Mouse (Mus musculus) limb, embryonic 13.5 days (tissue): ENCODE results near the gene Tgfb2. TPM values are rescaled to one million over a fixed set of nuclear protein-coding genes. Genes with fewer than 3 reads are reported as not detected.

Experiments used
- ATAC-seq: fragments of 200-750 bp; cut with Nextera tagmentation; 2 replicates; pipeline ENCODE4 v1.8.0; 2017; ENCODE audit warnings: low read depth, moderate number of reproducible peaks, moderate TSS enrichment; ENCODE audit not compliant: low FRiP score
- H3K27ac ChIP-seq: fragments of 300-500 bp; sonication (generic); 2 replicates; pipeline ENCODE4 v1.5.1; 2015; ENCODE audit warnings: inconsistent platforms, mild to moderate bottlenecking, moderate library complexity
- H3K27me3 ChIP-seq: fragments of 300-500 bp; sonication (generic); 2 replicates; pipeline ENCODE4 v1.6.1; 2015; ENCODE audit warnings: mild to moderate bottlenecking, inconsistent platforms
- H3K36me3 ChIP-seq: fragments of 300-500 bp; sonication (generic); 2 replicates; pipeline ENCODE4 v1.6.1; 2015; ENCODE audit warnings: inconsistent platforms, mild to moderate bottlenecking, moderate library complexity
- H3K4me1 ChIP-seq: fragments of 300-500 bp; sonication (generic); 2 replicates; pipeline ENCODE4 v1.6.1; 2015; ENCODE audit warnings: inconsistent platforms
- H3K4me2 ChIP-seq: fragments of 300-500 bp; sonication (generic); replicated peaks from 2 replicates; pipeline ENCODE4 v1.6.1; 2015; ENCODE audit warnings: inconsistent platforms, mild to moderate bottlenecking, moderate library complexity
- H3K4me3 ChIP-seq: fragments of 300-500 bp; sonication (generic); 2 replicates; pipeline ENCODE4 v1.5.1; 2015; ENCODE audit warnings: moderate library complexity, mild to moderate bottlenecking, inconsistent platforms
- H3K9ac ChIP-seq: fragments of 300-500 bp; sonication (generic); 2 replicates; pipeline ENCODE4 v1.6.1; 2015; ENCODE audit warnings: mild to moderate bottlenecking, inconsistent platforms
- H3K9me3 ChIP-seq: fragments of 300-500 bp; sonication (generic); 2 replicates; pipeline ENCODE4 v1.6.1; 2016; ENCODE audit warnings: inconsistent platforms
- WGBS: fragments of 180-500 bp; shearing (Covaris S2); methylation state at CpG from one replicate; pipeline ENCODE4 v1.1.7; 2015; 5-methylcytosine and 5-hydroxymethylcytosine counted together
- polyA plus RNA-seq: library from polyadenylated mRNA; unstranded; fragments of >200 nt; fragmentation: Nextera tagmentation; extraction: Ambion mirVana; gene quantifications from 2 replicates; pipeline ENCODE4 v1.2.1, GENCODE M21; 2015

The Tgfb2 gene
- 101 and 106 TPM in 2 replicates for polyA plus RNA-seq

DNA sequence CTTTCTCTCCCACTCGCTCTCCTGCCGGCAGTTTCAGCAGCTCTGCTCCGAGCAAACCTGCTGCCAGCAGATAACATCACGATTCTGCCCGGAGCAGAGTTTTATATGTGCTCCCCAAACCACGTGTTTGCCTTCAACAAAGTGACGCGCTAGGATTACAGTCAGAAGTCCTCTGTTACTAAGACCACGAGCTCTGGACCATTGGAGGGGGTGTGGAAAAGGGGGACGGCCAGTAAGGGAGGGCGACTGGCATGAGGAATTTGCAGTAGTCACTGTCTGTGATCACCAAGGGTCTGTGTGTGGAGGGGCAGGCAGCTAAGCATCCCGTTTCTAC is at the start of gene Tgfb2:
Gene Tgfb2, minus strand, starts transcription at position 75 of the 334 bp plus-strand sequence.
- WGBS: under 1% methylated on average over 12 of the region's 12 CpGs
- ATAC-seq: peak; percentile 17; the same call in 1 of the 2 replicates
- H3K4me1 ChIP-seq: peaks cover 31% of the 10 kb centered on the region
- H3K27me3 ChIP-seq: peaks cover under 1% of the 10 kb centered on the region; the same call in 1 of the 2 replicates
- H3K9ac ChIP-seq: peak within 1 kb of the TSS; percentile 94
- H3K4me2 ChIP-seq: peak within 1 kb of the TSS; percentile 80
- H3K27ac ChIP-seq: peak within 1 kb of the TSS; percentile 96
- peak within 1 kb of the TSS; percentile 75 for H3K4me3 ChIP-seq
- H3K9me3 ChIP-seq: no peaks in the 10 kb centered on the region
- H3K36me3 ChIP-seq: peaks cover 8% of the 10 kb centered on the region; the same call in 1 of the 2 replicates

DNA sequence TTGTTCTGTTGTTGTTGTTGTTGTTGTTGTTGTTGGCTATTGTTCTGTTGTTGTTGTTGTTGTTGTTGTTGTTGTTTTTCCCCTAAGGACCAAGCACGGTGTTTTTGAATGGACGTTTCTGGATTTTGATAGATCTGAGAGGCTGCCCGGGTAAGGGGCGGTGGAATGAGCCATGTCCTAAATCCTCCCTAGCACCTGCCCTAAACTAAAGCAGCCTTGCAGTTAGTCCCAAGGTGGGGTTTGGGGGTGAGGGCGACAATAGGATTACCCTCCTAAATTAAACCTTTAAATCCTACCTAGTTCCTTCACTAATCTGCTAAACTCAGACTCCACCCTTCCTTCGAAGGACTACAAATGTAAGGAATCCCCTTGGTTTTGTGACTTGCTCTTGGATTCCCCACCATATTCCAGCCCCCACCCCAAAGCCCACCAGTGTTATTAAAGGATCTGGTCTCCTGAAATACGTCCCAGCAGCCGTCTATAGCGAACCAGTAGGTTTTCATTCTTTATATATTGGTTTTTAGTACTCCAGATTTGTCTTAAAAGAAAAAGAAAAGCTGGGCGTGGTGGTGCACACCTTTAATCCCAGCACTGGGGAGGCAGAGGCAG is 44.0 kb upstream of the Tgfb2 start:
- WGBS: 35% methylated on average over 10 of the region's 10 CpGs
- peak overlapping the region; percentile 83 for H3K4me3 ChIP-seq
- peak overlapping the region; percentile 84 for H3K9ac ChIP-seq
- peaks cover 23% of the 10 kb centered on the region for H3K4me1 ChIP-seq
- no peaks in the 10 kb centered on the region for H3K9me3 ChIP-seq
- H3K27me3 ChIP-seq: no peaks in the 10 kb centered on the region
- ATAC-seq: peak; percentile 57; the same call in 1 of the 2 replicates
- peak overlapping the region; percentile 88 for H3K4me2 ChIP-seq
- peaks cover 4% of the 10 kb centered on the region; the same call in 1 of the 2 replicates for H3K36me3 ChIP-seq
- H3K27ac ChIP-seq: 0 out of 2 replicates have a peak overlapping the region, but pooled peaks have one; percentile 69

DNA sequence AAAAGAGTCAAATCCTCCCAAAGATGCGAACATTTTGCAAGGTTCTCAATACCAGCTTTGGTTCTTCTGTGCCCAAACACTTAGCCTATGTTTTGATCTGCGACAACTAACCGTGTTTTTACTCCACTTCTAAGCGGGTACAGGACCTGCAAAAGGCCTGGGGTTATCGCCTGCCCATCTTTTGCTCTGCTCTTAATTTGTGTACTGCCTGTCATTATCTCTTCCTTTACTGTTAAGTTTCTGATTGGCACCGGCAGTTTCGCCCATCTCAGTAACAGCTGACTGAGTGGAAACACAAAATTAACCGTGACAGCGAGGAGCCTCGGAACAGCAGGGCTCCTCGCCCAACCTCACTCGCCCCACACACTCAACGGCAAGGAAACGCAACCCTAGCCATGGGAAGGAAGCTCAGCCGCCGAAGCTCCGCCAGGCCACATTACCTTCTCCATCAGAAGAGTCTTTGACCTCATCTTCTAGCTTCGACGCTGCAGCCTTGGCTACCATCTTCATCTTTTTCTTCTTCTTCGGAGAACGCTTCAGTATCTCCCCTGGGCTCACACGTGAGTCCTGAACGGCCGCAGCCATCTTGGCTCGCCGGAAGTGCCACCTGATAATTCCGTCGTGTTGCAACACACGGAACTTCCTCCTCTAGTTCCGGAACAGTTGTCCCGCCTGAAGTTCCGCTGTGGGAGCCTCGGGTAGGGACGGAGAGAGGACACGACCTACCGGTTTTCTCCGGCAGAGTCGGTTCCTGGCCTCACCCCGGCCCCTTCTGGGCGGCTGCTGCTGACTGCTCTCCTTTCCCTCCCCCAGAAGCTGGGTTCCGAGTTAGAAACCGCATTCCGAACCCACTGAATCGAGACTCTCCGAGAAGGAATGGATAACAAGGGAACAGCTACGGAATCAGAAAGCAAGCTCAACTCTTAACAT is 43.2 kb upstream of the Tgfb2 start, which contains the start of gene Rrp15:
Gene Rrp15, minus strand, starts transcription at position 635 of the 930 bp plus-strand sequence.
- H3K27me3 ChIP-seq: no peaks in the 10 kb centered on the region
- peak; percentile 88 for ATAC-seq
- peak within 1 kb of the TSS; percentile 84 for H3K9ac ChIP-seq
- H3K27ac ChIP-seq: peak within 1 kb of the TSS; percentile 69
- no peaks in the 10 kb centered on the region for H3K9me3 ChIP-seq
- peak within 1 kb of the TSS; percentile 88 for H3K4me2 ChIP-seq
- WGBS: under 1% methylated on average over 46 of the region's 46 CpGs
- peaks cover 23% of the 10 kb centered on the region for H3K4me1 ChIP-seq
- peak within 1 kb of the TSS; percentile 83 for H3K4me3 ChIP-seq
- peaks cover 4% of the 10 kb centered on the region; the same call in 1 of the 2 replicates for H3K36me3 ChIP-seq

DNA sequence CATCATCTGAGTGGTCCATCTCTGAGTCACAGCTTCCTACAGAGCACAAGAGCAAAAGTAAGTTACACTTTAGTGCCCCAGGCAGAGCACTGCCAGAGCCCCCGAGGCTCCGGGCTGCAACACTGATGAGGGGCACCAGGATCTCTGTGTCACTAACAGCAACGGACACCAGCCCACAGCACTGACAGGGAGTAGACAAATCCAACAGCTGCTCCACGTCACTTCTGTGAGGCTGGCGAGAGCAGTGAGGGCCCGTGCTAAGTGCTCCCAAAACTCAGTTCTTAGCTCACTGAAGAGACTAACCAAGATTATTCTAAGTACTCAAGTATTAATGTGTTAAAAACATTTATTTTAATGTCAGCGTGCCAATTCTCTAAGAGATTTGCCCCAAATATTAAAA is 34.0 kb upstream of the Tgfb2 start:
- Histone ChIP-seq H3K4me3 (no peak overlapping the region), H3K27ac (no peak overlapping the region), H3K36me3 (peaks cover 42% of the 10 kb centered on the region), H3K4me2 (no peak overlapping the region), H3K4me1 (peaks cover 27% of the 10 kb centered on the region), H3K9me3 (no peaks in the 10 kb centered on the region), H3K27me3 (no peaks in the 10 kb centered on the region), H3K9ac (no peak overlapping the region)
- 71% methylated on average over 7 of the region's 7 CpGs for WGBS
- no peak for ATAC-seq

DNA sequence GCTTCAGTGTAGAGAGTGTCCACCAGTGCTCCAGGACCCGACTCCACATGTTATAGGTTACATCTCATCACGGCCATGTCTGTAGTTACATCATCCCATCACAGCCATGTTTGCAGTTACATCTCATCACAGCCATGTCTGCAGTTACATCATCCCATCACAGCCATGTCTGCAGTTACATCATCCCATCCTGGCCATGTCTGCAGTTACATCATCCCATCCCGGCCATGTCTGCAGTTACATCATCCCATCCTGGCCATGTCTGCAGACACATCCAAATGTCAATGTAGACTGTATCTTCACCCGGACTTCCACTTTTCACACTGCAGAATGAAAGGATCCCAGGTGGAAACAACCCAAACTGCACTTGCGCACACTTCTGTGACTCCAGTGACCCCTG is 29.7 kb upstream of the Tgfb2 start:
- no peak for ATAC-seq
- peaks cover 50% of the 10 kb centered on the region for H3K36me3 ChIP-seq
- H3K27me3 ChIP-seq: no peaks in the 10 kb centered on the region
- no peak overlapping the region for H3K4me3 ChIP-seq
- H3K9ac ChIP-seq: no peak overlapping the region
- H3K4me1 ChIP-seq: 0 out of 2 replicates have a peak, but pooled peaks cover 2% of the 10 kb centered on the region
- H3K4me2 ChIP-seq: no peak overlapping the region
- no peak overlapping the region for H3K27ac ChIP-seq
- 85% methylated on average over 5 of the region's 5 CpGs for WGBS
- no peaks in the 10 kb centered on the region for H3K9me3 ChIP-seq

DNA sequence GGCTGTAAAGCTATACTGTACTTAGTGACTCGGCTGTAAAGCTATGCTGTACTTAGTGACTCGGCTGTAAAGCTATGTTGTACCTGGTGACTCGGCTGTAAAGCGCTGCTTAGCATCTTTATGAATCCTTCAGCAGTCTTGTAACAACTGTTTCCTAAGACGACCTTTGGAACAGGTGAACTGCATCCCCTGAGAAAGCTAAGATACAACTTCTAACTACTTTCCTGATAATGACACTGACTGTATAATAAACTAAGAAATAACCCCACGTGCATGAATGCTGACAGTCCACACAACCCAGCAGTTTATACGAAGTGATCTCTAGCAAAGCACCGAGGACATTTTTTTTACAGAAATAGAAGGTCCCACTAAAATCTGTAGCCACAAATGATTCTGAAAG is 27.3 kb upstream of the Tgfb2 start:
- 92% methylated on average over 8 of the region's 8 CpGs for WGBS

DNA sequence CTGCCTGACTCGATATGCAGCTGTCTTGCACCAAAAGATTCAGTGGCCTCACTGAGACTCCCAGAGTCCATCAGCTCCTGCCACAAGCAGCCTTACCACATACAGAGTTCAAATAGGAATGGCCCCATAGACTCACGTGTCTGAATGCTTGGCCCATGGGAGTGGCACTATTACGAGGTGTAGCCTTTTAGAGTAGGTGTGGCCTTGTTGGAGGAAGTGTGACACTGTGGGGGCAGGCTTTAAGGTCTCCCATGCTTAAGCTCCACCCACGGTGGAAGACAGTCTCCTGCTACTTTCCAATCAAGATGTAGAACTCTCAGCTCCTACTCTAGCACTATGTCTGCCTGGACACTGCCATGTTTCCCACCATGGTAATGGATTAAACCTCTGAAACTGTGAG is 23.0 kb upstream of the Tgfb2 start:
- no peak for ATAC-seq
- peaks cover 13% of the 10 kb centered on the region for H3K4me1 ChIP-seq
- 56% methylated on average over 4 of the region's 4 CpGs for WGBS

More for the DNA sequence above, 27.3 kb upstream of the Tgfb2 start:
- Histone ChIP-seq H3K9ac (no peak overlapping the region), H3K27me3 (no peaks in the 10 kb centered on the region), H3K4me3 (no peak overlapping the region), H3K4me1 (no peaks in the 10 kb centered on the region), H3K9me3 (no peaks in the 10 kb centered on the region), H3K27ac (no peak overlapping the region), H3K4me2 (no peak overlapping the region), H3K36me3 (peaks cover 39% of the 10 kb centered on the region)
- no peak for ATAC-seq

DNA sequence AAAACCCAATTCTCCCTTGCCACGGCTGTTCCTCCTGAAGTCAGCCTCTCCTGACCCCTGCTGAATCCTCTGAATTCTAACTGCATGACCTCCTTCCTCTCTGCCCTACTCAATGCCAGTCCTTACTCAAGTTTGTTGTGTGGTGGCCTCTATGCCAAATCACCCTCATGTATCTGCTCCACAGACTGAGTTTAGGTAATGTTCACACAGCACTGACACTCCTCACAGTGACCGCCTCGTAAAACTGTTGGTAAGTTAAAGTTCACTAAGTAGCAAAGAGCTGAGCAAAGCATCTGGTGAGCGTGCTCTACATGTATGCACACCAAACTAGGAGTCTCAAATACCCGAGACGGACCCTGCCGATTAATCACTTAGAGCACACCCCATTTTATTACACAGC is 20.3 kb upstream of the Tgfb2 start:
- 0 out of 2 replicates have a peak, but pooled peaks cover 9% of the 10 kb centered on the region for H3K36me3 ChIP-seq
- WGBS: 38% methylated on average over 7 of the region's 7 CpGs
- peaks cover 16% of the 10 kb centered on the region for H3K4me1 ChIP-seq
- no peaks in the 10 kb centered on the region for H3K27me3 ChIP-seq
- no peak overlapping the region for H3K9ac ChIP-seq
- no peak overlapping the region for H3K4me2 ChIP-seq
- H3K27ac ChIP-seq: no peak overlapping the region
- H3K4me3 ChIP-seq: no peak overlapping the region
- H3K9me3 ChIP-seq: no peaks in the 10 kb centered on the region
- ATAC-seq: no peak

More for the DNA sequence above, 23.0 kb upstream of the Tgfb2 start:
- Histone ChIP-seq H3K36me3 (peaks cover 5% of the 10 kb centered on the region; the same call in 1 of the 2 replicates), H3K27ac (no peak overlapping the region), H3K27me3 (no peaks in the 10 kb centered on the region), H3K4me3 (no peak overlapping the region), H3K9me3 (no peaks in the 10 kb centered on the region), H3K4me2 (no peak overlapping the region), H3K9ac (no peak overlapping the region)

DNA sequence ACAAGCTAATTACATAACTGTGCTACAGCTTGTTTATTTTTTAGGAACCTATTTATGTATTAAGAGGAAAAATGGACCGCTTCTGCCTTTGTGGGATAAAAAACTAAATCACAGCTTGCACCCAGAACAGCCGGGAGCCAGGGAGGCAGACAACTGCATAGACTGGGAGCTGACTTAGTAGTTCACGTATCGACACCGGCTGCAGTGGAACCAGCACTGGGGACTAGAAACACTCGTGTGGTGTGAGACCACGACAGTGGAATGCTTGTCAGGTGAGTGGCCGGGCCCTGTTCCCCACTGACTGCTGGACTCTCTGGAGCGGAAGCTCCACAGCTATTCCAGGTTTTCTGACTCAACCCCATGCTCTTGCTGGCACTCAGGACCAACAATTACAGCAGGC is 16.5 kb upstream of the Tgfb2 start:
- no peak overlapping the region for H3K27ac ChIP-seq
- H3K4me1 ChIP-seq: peaks cover 16% of the 10 kb centered on the region
- ATAC-seq: no peak
- no peak overlapping the region for H3K4me2 ChIP-seq
- H3K27me3 ChIP-seq: no peaks in the 10 kb centered on the region
- H3K9me3 ChIP-seq: no peaks in the 10 kb centered on the region
- no peak overlapping the region for H3K9ac ChIP-seq
- no peak overlapping the region for H3K4me3 ChIP-seq
- WGBS: 78% methylated on average over 9 of the region's 9 CpGs
- H3K36me3 ChIP-seq: peaks cover 34% of the 10 kb centered on the region

DNA sequence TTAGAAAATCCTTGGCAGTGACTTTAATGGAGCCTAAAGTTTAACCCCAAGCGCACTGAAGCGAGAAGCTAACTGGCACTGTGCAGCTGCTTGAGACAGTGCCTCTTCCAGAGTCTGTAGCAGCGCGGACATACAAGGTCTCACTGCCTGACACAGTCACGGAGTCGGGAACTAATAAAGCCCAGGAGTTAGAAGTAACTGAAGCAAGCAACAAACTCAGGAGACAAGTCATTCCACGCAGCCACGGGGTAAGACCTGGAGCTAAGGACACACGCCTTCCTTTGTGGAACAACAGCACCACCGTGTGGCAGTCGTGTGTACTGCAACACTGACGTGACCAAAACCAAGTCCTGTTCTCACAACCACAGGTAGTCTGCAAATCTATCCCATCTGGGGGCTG is 16.1 kb upstream of the Tgfb2 start:
- peak; percentile 67 for ATAC-seq
- Histone ChIP-seq H3K9ac (no peak overlapping the region), H3K27ac (no peak overlapping the region), H3K9me3 (no peaks in the 10 kb centered on the region), H3K4me2 (peak overlapping the region; percentile 36; the same call in 1 of the 2 replicates), H3K36me3 (peaks cover 39% of the 10 kb centered on the region), H3K4me1 (peaks cover 13% of the 10 kb centered on the region), H3K27me3 (no peaks in the 10 kb centered on the region), H3K4me3 (no peak overlapping the region)
- WGBS: 21% methylated on average over 12 of the region's 12 CpGs

DNA sequence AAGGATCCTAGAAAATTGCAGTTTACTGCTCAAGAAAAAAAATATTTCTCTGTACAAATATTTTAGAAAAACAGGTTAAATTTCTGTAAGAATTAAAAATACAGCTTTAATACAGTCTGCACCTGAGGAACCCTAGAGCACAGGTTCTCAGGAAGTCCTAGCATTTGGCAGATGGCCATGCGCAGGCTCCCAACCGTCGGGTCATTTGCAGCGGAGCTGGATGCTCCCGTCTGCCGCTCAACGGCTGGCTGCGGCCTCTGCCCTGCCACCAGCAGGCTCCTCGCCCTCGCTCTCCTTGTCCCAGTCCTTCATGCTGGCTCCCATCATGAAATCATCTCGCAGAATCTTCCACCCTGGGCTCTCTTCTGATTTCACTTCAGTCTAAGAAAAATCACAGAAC is 15.4 kb upstream of the Tgfb2 start:
- H3K4me2 ChIP-seq: no peak overlapping the region
- no peak overlapping the region for H3K27ac ChIP-seq
- H3K4me3 ChIP-seq: no peak overlapping the region
- no peaks in the 10 kb centered on the region for H3K9me3 ChIP-seq
- 91% methylated on average over 11 of the region's 11 CpGs for WGBS
- peaks cover 6% of the 10 kb centered on the region for H3K4me1 ChIP-seq
- H3K36me3 ChIP-seq: peaks cover 44% of the 10 kb centered on the region
- ATAC-seq: no peak
- no peaks in the 10 kb centered on the region for H3K27me3 ChIP-seq
- no peak overlapping the region for H3K9ac ChIP-seq

DNA sequence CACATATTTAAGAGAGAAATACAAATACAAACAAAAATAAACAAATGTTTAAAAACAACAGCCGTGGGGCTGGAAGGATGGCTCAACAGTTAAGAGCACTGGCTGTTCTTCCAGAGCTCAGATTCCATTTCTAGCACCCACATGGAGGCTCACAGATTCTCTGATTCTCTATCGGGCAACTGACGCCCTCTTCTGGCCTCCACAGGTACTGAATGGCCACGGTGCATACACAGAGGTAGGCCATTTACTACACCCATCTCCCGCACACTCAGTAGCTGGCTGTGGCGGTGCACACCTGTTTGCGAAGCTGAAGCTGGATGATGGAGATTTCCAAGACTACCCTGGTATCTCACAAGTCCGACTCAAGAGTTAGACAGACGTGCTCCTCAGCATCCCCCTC is 13.9 kb upstream of the Tgfb2 start:
- 92% methylated on average over 9 of the region's 9 CpGs for WGBS
- Histone ChIP-seq H3K36me3 (peaks cover 47% of the 10 kb centered on the region), H3K4me2 (no peak overlapping the region)

More for the DNA sequence above, 13.9 kb upstream of the Tgfb2 start:
- Histone ChIP-seq H3K27me3 (no peaks in the 10 kb centered on the region), H3K4me1 (peaks cover 3% of the 10 kb centered on the region), H3K9me3 (no peaks in the 10 kb centered on the region), H3K9ac (no peak overlapping the region), H3K4me3 (no peak overlapping the region), H3K27ac (no peak overlapping the region)
- ATAC-seq: no peak
